Mouse (Mus musculus): ENCODE data around the gene Itgb8. TPM values are rescaled to one million over a fixed set of nuclear protein-coding genes. Genes with fewer than 3 reads are reported as not detected.

Itgb8 gene
- 1 to 10 TPM; 2.0 to 3.2 TPM for total RNA-seq (2021)
- long read RNA-seq, experiment 1, partial matches to known transcripts: 0 of 1 reads
- long read RNA-seq, experiment 1, other reads (novel, unspliced or antisense): 1 of 1 reads
- long read RNA-seq, experiment 2: 0 reads

DNA sequence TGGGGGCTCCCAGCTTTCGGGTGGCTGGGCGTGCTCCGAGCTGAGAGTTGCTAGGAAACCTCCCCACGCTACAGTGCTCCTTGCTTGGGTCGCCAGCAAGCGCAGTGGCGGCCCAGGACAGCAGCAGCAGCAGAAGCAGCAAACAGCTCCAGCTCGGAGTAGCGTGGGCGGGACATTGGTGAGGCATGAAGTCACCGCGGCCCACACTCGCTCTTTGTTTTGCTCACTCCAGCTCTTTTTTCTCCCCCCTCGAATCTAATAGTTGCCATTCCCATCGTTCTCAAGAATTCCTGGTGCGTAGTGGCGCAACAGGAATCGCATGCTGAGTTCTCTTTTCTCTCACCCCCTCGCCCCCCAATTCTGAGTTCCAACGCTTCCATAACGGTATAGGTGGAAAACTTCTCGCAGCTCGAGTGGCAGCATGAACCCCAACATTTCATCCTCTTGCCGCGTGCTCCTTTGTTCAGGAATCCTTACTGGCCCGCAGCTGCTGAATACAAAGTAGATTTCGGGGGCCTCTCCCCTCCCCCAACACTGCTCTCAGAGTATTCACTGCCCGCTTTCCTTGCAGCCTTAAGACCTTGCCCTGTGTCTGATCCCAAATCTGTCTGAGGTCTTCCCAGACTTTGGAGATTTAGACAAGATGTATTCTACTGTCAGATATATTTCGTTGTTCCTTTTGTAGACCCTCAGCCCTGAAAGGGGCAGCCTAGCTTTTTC, at the start of gene Itgb8:
Itgb8 (minus strand) TSS at position 107 of the 720 bp plus-strand sequence.
- peak; percentile 75 for DNase-seq

DNA sequence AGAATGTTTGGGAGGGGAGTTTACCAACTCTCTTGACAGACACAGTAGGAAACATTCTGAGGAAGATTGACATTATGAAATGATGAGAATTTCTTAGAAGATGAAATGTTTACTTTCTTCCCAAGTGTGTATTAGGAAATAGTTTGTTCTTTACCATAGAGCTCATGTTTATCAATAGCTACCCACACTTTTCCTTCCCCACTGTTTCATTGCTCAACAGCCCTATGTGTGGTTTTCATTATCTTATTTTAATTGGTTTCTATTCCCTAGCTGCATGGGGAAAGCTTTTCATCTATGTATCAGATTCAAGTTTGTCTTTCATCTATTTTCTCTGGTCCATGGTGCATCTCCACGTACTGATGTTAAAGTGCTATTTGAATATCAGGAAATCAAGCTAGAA, 37.7 kb upstream of the Itgb8 start:
- no peak for DNase-seq

DNA sequence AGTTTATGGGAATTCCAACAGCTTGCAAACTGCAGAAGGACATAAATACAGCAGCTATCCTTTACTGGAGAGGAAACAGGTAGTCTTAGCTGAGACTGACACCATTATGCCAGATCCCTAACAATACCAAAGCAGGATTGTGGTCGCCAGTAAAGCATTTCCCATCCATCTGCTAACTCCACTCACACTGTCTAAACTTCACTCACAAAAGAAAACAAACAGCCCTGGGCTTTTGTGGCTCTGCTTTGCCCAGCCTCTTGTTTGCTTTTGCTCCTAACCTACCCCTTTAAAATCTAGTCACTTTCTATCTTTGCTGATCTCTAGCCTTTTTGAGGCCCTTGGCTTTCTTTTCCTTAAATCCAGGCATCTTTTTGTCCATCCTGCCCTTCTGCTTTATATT, 35.0 kb upstream of the Itgb8 start:
- no peak for DNase-seq

DNA sequence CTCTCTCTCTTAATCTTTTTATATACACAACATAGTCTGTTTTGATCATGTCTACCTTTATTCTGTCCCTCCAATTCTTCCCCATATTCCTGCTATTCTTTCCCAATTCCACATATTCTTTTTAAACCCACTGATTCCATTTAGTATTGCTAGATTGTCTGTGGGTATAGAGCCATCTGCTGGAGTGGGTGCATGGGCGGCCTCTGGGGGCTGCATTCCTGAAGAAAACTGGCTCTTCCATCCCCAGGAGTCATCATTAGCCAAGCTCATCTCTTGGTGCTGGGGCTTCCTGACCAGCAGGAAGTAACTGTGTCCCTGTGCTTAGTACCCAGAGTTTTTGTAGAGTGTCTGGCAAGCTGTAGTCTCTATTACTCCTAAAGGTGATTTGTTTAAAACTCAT, 33.4 kb upstream of the Itgb8 start:
- no peak for DNase-seq

DNA sequence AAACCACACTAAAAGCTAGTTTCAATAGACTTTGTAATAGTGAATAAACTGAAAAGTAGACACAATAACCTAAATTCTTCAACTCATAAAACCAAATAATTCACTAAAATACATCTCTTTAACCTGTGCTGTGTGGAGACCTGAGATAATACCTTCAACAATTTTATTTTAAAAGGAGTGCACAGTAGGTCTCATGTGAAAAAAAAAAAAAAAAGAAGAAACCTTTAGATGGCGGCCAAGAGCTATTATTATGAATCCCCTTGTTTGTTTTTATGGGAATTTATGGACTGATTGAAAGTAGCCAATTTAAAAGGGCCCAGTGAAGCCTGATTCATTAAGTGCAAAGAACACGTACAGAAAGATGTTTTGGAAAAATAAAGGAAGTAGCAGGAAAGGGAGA, 31.4 kb upstream of the Itgb8 start:
- DNase-seq: no peak

DNA sequence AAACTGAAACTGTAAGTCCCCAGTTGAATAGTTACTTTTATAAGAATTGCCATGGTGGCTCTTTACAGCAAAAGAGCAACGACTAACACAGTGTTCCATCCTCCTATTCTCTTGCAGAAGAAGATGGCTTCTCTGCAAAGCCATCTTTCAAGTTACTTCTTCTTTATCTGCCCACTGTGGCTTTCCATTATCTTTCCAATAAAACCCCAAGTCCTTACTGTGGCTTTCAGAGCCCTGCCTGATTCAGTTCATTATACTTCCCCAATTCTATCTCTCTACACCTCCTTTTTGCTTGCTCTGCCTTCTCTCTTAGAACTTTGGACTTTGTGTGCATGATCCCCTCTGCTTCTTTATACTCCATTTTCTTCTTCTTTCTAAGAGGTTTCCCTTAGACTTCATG, 30.1 kb upstream of the Itgb8 start:
- DNase-seq: no peak

DNA sequence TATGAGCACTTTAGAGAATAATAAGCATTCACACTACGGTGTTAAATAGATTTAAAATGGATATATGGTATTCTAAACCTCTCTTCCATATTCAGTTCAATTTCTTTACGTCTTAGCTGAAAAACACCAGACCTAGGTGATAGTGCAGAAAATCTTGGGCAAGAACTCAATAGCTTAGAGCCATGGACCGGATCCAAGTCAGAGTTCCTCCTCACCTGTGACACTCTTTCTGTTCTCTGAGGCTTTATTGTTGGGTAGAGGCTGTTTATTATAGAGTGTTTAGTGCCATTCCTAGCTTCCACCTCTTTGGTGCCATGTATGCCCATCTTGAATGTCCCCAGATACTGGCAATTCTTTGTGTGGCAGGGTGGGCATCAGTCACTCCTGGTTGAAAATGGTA, 25.9 kb upstream of the Itgb8 start:
- no peak for DNase-seq

DNA sequence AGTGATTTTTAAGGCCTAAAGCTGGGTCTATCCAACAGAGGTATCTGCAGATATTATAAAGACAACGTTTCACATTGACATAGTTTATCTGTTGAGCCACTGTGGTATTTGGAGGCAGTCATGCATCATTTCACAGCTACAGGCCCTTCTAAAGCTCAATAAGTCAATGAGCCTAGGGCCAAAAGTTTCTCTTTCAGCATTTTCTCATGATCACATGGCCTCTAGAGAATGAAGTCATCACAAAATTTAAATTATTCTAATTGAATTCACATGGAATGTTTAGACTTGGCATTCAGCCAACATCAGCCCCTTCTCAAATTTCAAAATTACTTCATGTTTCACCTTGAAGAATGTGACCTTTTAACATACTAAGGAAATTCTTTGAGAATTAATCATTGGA, 10.0 kb upstream of the Itgb8 start:
- no peak for DNase-seq

DNA sequence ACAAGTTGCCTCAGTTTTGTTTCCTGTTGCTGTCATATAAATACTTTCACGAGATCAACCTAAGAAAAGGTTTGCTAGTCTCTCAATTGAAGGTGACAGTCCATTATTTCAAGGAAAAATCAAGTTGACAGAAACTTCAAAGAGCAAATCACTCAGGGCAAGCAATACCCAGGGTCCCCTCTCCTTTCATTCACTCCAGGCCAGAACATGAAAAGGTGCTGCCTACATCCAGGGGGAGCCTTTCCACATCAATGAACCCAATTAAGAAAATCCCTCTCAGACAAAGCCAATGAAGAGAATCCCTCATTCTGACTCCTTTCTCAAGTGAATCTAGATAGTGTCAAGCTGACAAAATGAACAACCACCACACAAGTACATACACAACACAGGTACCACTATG, 2.5 kb upstream of the Itgb8 start:
- DNase-seq: no peak

DNA sequence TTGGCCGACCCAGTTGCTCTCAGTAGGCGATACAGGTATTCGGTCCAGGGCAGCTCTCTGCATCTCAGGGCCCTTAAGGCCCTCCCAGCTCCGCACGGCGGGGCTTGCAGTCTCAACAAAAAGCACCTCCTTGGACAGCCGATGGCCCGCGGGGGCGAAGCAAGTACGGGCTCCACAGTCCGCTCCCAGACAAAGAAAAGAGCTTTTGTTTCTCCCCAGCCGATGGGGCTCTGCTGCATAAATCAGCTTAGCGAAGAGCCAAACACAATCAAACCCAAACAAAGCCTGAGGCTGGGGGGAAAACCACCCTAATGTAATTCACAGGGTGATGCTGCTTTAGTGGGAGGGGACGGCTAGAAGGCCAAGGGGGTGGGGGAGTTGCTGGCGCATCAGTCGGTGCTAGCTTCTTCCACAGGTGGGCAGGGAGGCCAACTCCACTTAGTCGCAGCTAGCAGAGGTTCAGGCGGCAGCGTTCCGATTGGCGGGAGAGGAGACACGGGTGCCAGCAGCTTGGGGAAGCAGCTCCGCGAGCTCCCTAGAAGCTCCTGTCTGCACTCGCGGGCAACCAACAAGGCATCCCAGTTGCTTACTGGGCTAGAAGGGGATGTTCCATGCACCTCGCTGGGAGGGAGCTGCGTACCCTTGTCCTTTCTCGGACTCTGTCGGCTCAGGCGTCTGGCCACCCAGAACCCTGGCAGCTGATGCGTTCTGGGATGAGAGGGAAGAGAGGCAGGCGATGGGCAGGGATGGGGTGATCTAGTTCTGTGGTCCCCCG, 494 bp downstream of the Itgb8 start:
- DNase-seq: peak; percentile 61

DNA sequence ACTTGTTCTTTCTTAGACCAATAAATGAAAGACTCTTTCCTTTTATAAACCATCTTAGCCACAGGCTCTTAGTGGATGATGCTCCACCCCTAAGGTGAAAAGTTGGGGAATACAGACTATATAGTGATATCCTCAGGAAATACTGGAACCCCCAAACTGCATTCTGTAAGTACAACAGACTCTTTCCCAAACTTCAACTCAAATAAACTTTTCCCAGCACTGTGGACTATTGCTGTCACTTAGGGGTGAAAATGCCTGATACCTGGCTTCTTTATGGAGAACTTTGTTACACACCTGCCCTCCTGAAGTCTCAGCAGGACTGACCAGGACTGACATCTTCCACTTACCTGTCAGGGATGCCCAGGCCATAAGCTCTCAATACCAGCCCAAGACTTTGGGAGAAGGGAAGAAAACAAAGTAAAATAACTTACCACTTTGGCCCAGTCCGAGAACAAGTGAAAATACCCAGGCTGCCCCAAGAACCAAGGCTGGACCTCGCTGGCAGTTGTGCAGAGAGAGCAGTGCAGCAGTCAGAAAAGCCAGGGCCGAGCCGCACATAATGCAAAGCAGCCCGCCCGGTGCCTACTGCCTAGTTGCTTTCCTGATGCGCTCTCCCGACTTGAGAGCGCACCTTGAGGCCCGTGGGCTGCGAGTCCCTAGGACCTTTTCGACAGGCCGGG, 1.2 kb downstream of the Itgb8 start:
- DNase-seq: peak; percentile 19

DNA sequence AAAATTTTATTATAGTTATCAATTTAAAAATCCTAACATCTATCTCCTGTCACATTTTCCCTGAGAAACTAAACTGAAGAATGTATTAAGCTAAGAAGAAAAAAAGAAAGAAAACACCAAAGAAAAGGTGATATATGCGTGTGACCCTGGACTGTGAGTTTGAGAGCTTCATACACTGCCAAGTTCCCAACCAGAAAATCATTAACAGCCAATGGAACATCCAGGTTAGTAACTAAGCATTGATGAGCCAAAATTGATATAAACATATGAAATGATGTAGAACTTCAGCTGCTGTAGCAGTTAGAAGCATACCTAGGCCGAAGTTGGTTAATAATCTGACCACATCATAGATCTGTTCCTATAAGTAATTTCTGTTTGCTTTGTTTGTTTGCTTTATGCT, 6.8 kb downstream of the Itgb8 start:
- no peak for DNase-seq

DNA sequence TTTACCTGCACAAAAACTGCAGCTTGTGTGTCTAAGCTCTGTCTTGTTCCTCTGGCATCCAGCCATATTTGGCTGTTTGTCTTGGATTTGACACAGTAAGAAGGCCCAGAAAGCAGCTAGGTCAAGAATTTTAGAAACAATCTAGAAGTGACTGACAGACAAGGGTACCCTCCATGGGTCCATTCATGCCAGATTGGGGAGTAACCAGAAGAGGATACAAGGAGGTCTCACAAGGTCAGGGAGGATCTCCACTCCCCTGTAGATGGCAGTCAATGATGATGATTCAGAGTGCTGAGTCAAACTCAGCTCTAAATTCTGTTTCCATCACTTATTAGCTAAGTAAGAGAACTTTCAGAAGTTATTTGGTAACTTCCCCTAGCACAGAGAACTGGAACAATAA, 8.2 kb downstream of the Itgb8 start:
- peak; percentile 23 for DNase-seq

DNA sequence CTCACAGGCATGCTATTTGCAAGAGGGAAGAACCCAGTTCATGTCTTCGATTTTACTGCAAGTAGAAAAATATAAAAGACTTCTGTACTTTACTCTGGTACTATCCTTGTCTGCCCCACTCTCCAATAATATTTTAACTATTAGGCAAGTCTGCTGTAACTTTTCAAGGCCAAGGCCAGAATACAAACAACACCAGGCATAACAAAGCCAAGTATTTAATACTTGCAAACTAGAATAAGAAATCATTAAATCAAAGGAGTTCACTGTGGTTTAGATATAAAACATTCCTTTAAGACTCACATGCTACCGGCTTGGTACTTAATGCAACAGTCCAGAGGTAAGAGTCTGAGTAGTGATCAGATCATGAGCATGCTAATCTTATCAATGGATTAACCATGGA, 9.0 kb downstream of the Itgb8 start:
- DNase-seq: no peak

DNA sequence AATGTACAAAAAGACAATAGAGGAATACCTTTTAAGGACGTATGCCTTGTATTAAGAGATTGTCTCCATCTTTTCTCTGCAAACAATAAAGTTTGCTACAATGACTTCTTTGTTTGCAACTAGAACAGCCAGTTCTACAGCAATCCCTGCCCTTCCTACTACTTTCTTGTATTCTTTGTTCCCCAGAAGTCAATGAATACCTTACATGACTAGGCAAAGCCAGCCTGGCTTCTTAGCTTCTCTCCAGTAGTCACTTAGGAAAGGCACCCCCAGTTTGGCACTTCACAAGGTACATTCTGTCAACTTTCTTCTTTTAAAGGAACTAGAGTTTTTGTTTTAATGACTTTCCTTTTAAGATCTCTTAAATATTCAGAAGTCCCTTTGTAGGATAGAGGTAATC, 10.7 kb downstream of the Itgb8 start:
- DNase-seq: no peak

DNA sequence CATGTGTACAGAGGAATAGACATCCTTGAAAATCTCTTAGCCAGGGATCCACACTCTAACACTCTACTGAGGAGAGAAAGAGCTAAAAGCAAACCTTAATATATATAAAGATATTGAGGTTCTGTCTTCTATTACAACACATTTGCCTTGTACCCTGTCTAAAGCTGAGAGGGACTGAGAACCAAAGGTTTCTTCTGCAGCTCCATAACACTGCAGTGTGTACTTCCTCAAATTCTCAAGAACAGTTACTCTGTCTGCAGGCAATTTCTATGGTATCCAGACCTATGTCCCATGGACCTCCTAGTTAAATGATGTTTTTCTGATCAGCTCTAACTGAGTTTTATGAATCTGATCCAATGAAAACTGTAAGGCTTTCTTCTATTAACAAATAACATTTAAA, 13.9 kb downstream of the Itgb8 start:
- no peak for DNase-seq

DNA sequence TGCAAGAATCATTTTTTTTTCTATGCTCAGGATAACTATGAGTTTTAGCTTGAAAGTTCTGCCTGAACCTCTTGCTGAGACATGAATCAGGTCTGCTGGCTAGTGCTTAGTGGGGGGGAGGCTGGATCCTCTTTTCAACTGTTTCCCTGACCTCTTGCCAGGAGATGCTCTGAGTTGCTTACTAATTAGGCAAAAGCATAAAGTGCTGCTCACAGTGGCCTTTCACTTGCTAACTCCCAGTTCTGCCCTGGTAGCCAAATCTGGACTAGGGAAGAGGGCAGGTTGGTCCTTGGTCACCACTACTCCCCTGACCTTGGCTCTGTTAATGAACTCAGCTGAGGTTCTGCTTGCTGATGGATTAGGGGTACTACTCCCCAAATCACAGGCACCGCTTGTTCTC, 19.2 kb downstream of the Itgb8 start:
- DNase-seq: no peak

DNA sequence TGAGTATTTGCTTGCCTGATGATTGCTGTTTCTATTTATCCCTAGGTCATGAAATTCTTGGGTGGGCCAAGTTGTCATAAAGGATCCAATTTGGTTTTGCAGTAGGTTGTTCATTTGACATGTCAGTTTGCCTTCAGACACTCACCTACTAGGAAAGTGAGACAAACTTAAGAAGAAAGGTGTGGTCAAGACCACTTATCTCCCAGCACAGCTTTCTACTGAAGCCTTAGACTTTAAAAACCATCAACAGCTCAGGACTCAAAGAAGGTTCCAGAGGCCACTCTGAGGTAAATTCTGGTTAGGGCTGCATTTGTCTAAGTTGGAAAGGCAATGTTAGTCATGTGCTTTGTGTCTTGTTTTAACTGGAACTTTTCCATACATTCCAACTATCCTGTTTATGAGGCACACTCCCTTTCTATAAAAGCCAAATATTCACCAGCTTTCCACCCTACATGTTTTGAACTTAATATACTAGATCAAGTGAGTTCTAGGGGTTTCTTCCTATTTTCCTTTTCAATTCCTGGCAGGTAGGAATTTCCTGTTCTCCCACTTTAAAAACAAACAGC, 20.8 kb downstream of the Itgb8 start:
- no peak for DNase-seq

DNA sequence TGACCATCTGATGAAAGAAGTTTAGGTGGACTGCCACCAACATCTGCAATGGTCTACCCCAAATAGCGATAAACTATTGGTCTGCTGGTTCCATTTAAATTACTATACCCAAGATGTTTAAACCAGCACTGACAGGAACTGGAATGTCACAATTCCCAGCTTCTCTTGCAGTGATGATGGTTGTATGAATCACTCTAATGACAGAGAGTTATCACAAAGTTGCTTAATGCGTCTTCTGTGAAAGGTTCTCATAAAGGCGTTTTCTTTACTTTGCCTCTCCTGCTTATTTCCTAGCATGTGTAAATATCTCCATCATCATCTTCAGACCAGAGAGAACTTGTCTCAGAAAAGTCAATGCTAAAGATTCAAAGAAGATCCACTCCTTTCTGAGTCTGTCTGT, 23.4 kb downstream of the Itgb8 start:
- DNase-seq: no peak

DNA sequence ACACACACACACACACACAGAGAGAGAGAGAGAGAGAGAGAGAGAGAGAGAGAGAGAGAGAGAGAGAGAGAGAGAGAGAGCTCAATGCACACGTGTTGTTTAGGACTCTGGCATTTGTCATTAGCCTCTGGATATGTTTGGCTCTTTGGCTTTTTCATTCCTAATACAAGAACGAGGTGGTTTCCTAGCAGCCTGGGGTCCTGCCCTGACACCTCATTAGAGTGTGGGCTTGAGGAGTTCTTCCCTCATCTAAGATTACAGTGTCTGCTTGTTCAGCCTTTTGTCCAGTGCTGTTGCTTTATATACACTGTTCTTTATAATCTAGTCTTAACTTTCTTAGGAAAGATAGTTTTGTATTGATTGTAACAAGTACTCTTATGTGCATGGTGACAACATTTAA, 27.1 kb downstream of the Itgb8 start:
- no peak for DNase-seq

DNA sequence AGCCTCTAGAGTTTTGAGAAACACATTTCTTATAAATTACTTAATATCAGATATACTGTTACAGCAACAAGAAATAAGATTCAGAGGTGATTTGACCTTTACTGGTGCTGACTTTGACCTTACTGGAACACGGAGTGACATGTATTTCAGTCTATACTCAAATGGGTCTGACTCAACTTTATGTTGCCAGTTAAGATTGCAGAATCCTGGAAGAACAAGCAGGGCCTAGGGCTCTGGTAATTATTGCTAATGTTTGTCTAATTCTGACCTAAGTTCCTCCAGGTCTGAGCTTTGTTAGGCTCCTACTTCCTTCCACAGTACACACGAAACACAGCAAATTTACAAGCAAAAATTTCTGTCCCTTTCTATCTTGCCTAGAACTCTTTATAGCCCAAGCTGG, 28.0 kb downstream of the Itgb8 start:
- no peak for DNase-seq

DNA sequence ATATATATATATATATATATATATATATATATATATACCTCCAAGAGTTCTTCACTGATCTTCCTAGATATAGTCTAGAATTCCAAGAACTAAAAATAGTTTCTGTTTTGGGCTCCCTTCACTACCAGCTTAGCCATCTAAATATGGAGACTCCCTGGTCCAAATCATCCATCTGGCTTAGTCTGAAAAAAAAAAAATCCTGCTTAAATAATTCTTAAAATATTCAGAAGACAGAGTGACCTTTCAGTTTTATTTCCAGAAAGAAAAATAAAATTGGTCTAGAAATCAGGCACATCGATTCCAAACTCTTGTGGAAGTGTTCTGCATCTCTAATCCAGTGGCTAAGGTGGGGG, 28.6 kb downstream of the Itgb8 start:
- no peak for DNase-seq
